20 mouse cellular contexts compared by ENCODE assay signal in the genomic region with DNA sequence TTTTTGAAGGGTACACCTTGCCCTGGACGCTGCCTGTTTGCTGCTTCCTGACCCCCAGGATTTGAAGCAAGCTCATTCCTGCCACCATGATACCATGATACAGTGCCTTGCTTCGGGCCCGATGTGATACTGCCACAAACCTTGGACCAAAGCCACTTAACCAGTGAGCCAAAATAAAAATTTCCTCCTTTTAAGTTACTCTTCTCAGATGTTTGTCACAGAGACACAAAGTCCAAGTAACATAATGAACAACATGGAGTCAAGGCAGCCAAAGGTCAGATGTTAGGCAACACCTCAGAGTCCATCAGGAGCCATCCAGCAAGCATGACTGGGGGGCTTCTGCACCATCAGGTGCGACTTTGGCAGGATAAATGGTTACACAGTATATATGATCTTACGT. TPM values are rescaled to one million over a fixed set of nuclear protein-coding genes. Genes with fewer than 3 reads are reported as not detected.
"Had no signal": no experiment of that assay in that cellular context is flagged by ENCODE, and none has a peak within 500 bp of the region (broad histone marks: within the 10 kb centered on the region; RNA-seq: fewer than 3 reads in every experiment).

No protein-coding gene starts in this region.

- ATAC-seq: liver, postnatal 0 days; lung, postnatal 0 days; midbrain, embryonic 16.5 days had no signal

- H3K27ac ChIP-seq: liver, embryonic 15.5 days; lung, embryonic 15.5 days; macrophage; midbrain, embryonic 10.5 days; midbrain, embryonic 12.5 days; neural tube, embryonic 12.5 days; stomach, embryonic 15.5 days; stomach, postnatal 0 days had no signal

- H3K4me3 ChIP-seq: liver, embryonic 15.5 days; lung, embryonic 15.5 days; megakaryocyte, embryonic 14.5 days; midbrain, embryonic 10.5 days; midbrain, embryonic 12.5 days; neural tube, embryonic 12.5 days; stomach, embryonic 15.5 days had no signal

- H3K4me1 ChIP-seq: liver, embryonic 15.5 days; megakaryocyte, embryonic 14.5 days; midbrain, embryonic 10.5 days; midbrain, embryonic 12.5 days; neural tube, embryonic 12.5 days; stomach, embryonic 15.5 days had no signal

- H3K4me2 ChIP-seq: liver, embryonic 15.5 days; lung, embryonic 15.5 days; midbrain, embryonic 12.5 days; neural tube, embryonic 12.5 days; stomach, embryonic 15.5 days had no signal

- DNase-seq: liver, postnatal 0 days; lung, adult 2 months; lung, postnatal 14 days; lung, postnatal 36 days; midbrain, embryonic 14.5 days; right cerebral cortex, postnatal 14 days; thymus, adult 2 months; thymus, postnatal 25 days; thymus, postnatal 4 days had no signal

- H3K36me3 ChIP-seq: liver, embryonic 15.5 days; lung, embryonic 15.5 days; midbrain, embryonic 10.5 days; midbrain, embryonic 12.5 days; neural tube, embryonic 12.5 days; stomach, embryonic 15.5 days had no signal

- H3K9me3 ChIP-seq: liver, embryonic 15.5 days; lung, embryonic 15.5 days; midbrain, embryonic 10.5 days; midbrain, embryonic 12.5 days; neural tube, embryonic 12.5 days; stomach, embryonic 15.5 days had no signal

- H3K9ac ChIP-seq: liver, embryonic 15.5 days; liver, postnatal 0 days; lung, embryonic 15.5 days; midbrain, embryonic 12.5 days; neural tube, embryonic 12.5 days; stomach, embryonic 15.5 days had no signal

- H3K27me3 ChIP-seq: liver, embryonic 15.5 days; lung, embryonic 15.5 days; midbrain, embryonic 12.5 days; neural tube, embryonic 12.5 days; stomach, embryonic 15.5 days had no signal

RNA-seq across cellular contexts. Expression of a gene that starts 42.4 kb away (rescaled TPM):
- polyA plus RNA-seq: macrophage; midbrain, embryonic 12.5 days; midbrain, embryonic 14.5 days; midbrain, embryonic 16.5 days had no signal
